Mouse (Mus musculus) neural tube, embryonic 12.5 days (tissue): ENCODE data around the gene Rhoj. TPM values are rescaled to one million over a fixed set of nuclear protein-coding genes. Genes with fewer than 3 reads are reported as not detected.

Experiments used
- ATAC-seq: fragments of 200-750 bp; cut with Nextera tagmentation; 2 replicates; pipeline ENCODE4 v1.8.0; 2017; ENCODE audit warnings: low read depth, mild to moderate bottlenecking, moderate TSS enrichment, moderate library complexity; ENCODE audit not compliant: low FRiP score
- H3K27ac ChIP-seq: fragments of 300-500 bp; sonication (generic); 2 replicates; pipeline ENCODE4 v1.5.1; 2016
- H3K27me3 ChIP-seq: fragments of 300-500 bp; sonication (generic); replicated peaks from 2 replicates; pipeline ENCODE4 v1.6.1; 2016; ENCODE audit warnings: mild to moderate bottlenecking
- H3K36me3 ChIP-seq: fragments of 300-500 bp; sonication (generic); 2 replicates; pipeline ENCODE4 v1.6.1; 2016; ENCODE audit warnings: mild to moderate bottlenecking
- H3K4me1 ChIP-seq: fragments of 300-500 bp; sonication (generic); 2 replicates; pipeline ENCODE4 v1.6.1; 2016
- H3K4me2 ChIP-seq: fragments of 300-500 bp; sonication (generic); replicated peaks from 2 replicates; pipeline ENCODE4 v1.6.1; 2016; ENCODE audit warnings: mild to moderate bottlenecking
- H3K4me3 ChIP-seq: fragments of 300-500 bp; sonication (generic); 2 replicates; pipeline ENCODE4 v1.5.1; 2016
- H3K9ac ChIP-seq: fragments of 300-500 bp; sonication (generic); 2 replicates; pipeline ENCODE4 v1.6.1; 2016; ENCODE audit warnings: mild to moderate bottlenecking
- H3K9me3 ChIP-seq: fragments of 300-500 bp; sonication (generic); 2 replicates; pipeline ENCODE4 v1.6.1; 2016; ENCODE audit warnings: mild to moderate bottlenecking
- WGBS: fragments of 180-500 bp; shearing (Covaris S2); methylation state at CpG from one replicate; pipeline ENCODE4 v1.1.7; 2016; 5-methylcytosine and 5-hydroxymethylcytosine counted together
- polyA plus RNA-seq: library from polyadenylated mRNA; unstranded; fragments of >200 nt; fragmentation: Nextera tagmentation; extraction: Ambion mirVana; gene quantifications from 2 replicates; pipeline ENCODE4 v1.2.1, GENCODE M21; 2016

The Rhoj gene
- polyA plus RNA-seq: 33.6 and 34.5 TPM in 2 replicates

- H3K27me3 ChIP-seq: no peaks in the 10 kb centered on the region
- peak within 1 kb of the TSS; percentile 47 for H3K4me3 ChIP-seq
- 1% methylated on average over 34 of the region's 34 CpGs for WGBS
- peaks cover 9% of the 10 kb centered on the region; the same call in 1 of the 2 replicates for H3K4me1 ChIP-seq
- H3K9ac ChIP-seq: peak within 1 kb of the TSS; percentile 63
- H3K27ac ChIP-seq: peak within 1 kb of the TSS; percentile 46; the same call in 1 of the 2 replicates
- H3K9me3 ChIP-seq: no peaks in the 10 kb centered on the region
- ATAC-seq: peak; percentile 88
- H3K4me2 ChIP-seq: peak within 1 kb of the TSS; percentile 89
- H3K36me3 ChIP-seq: no peaks in the 10 kb centered on the region
Observed at GRCm38 (mm10) chr12:75307961-75308951, at the start of gene Rhoj. Gene Rhoj, plus strand, starts transcription at chr12:75308322.

DNA sequence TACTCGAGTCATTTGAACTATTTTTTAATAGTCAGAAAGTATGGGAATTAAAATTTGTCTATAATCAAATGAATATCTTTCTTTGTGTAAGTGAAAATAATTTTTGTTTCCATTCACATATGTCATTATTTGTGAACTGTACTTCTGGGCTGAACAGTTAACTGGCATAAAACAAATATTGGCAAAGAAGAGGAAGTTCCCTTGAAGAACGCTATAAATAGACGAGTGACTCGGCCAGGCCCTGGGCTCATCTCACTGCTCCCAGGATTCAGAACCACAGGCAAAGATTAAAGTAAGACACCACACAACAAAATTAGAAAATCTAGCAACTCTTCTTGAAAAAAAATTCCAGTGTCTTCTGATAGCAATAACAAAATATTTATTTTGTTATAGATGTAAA, 36.4 kb upstream of the Rhoj start:
- WGBS: 81% methylated on average over 4 of the region's 4 CpGs
- ATAC-seq: no peak

DNA sequence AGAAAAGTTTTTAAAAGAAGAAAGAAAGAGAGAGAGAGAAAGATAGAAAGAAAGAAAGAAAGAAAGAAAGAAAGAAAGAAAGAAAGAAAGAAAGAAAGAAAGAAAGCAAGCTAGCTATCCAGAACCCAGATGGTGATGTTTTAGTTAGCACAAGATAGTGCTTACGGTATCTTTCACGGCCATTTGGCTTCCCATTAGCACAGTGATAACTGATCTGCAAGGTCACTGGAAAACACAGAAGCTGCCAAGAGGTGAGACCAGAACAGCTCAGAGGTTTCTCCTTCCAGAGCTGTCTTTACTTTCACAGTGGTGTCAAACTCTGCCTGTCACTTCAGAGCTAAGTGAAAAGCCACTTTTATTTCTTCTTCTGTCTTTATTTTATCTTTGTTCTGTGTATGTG, 32.4 kb upstream of the Rhoj start:
- H3K27ac ChIP-seq: no peak overlapping the region
- no peaks in the 10 kb centered on the region for H3K27me3 ChIP-seq
- no peaks in the 10 kb centered on the region for H3K36me3 ChIP-seq
- H3K9ac ChIP-seq: no peak overlapping the region
- no peak for ATAC-seq
- H3K4me3 ChIP-seq: no peak overlapping the region
- 85% methylated on average over 2 of the region's 2 CpGs for WGBS
- H3K4me2 ChIP-seq: no peak overlapping the region
- no peaks in the 10 kb centered on the region for H3K9me3 ChIP-seq
- H3K4me1 ChIP-seq: no peaks in the 10 kb centered on the region

More for the DNA sequence above, 36.4 kb upstream of the Rhoj start:
- Histone ChIP-seq H3K27me3 (no peaks in the 10 kb centered on the region), H3K9me3 (no peaks in the 10 kb centered on the region), H3K27ac (no peak overlapping the region), H3K4me1 (no peaks in the 10 kb centered on the region), H3K36me3 (no peaks in the 10 kb centered on the region), H3K4me3 (no peak overlapping the region), H3K4me2 (no peak overlapping the region), H3K9ac (no peak overlapping the region)

- Histone ChIP-seq H3K36me3 (no peaks in the 10 kb centered on the region), H3K9me3 (no peaks in the 10 kb centered on the region), H3K4me2 (no peak overlapping the region), H3K4me1 (no peaks in the 10 kb centered on the region), H3K9ac (no peak overlapping the region), H3K27me3 (no peaks in the 10 kb centered on the region), H3K4me3 (no peak overlapping the region), H3K27ac (no peak overlapping the region)
- no peak for ATAC-seq
- 94% methylated on average over 2 of the region's 2 CpGs for WGBS
Observed at GRCm38 (mm10) chr12:75277425-75277824, 30.7 kb upstream of the Rhoj start.

DNA sequence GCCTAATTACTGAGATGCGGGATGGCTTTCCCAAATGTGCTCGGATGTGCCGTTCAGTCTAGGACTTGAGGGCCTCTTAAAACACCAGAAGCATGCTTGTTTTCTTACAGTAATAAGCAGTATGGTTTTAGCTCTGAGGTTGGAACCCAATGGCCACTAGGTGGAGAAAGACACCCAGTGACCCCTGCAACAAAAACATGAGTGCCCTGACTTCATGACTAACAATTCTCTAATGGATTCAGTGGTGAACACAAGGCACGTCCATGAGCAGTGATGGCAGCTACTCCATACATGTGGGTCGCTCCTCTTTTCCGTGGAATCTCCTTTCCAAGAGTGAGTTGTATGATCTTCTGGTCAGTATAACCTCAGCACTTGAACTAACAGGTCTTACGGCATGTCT, 27.6 kb upstream of the Rhoj start:
- H3K9ac ChIP-seq: no peak overlapping the region
- no peak overlapping the region for H3K4me3 ChIP-seq
- H3K4me2 ChIP-seq: no peak overlapping the region
- ATAC-seq: no peak
- no peaks in the 10 kb centered on the region for H3K36me3 ChIP-seq
- H3K9me3 ChIP-seq: no peaks in the 10 kb centered on the region
- WGBS: 74% methylated on average over 7 of the region's 7 CpGs
- no peaks in the 10 kb centered on the region for H3K27me3 ChIP-seq
- H3K4me1 ChIP-seq: no peaks in the 10 kb centered on the region
- no peak overlapping the region for H3K27ac ChIP-seq

GRCm38 (mm10) chr12:75283226-75283625, 24.9 kb upstream of the Rhoj start:
- 65% methylated on average over 2 of the region's 2 CpGs for whole genome bisulfite sequencing
- no peaks in the 10 kb centered on the region for H3K4me1 ChIP-seq
- H3K4me2 ChIP-seq: no peak overlapping the region
- ATAC-seq: no peak
- H3K27ac ChIP-seq: no peak overlapping the region
- H3K36me3 ChIP-seq: no peaks in the 10 kb centered on the region
- H3K9me3 ChIP-seq: no peaks in the 10 kb centered on the region
- no peaks in the 10 kb centered on the region for H3K27me3 ChIP-seq
- H3K9ac ChIP-seq: no peak overlapping the region
- no peak overlapping the region for H3K4me3 ChIP-seq

GRCm38 (mm10) chr12:75286166-75286565, 22.0 kb upstream of the Rhoj start:
- H3K36me3 ChIP-seq: no peaks in the 10 kb centered on the region
- H3K4me2 ChIP-seq: no peak overlapping the region
- no peak overlapping the region for H3K27ac ChIP-seq
- no peaks in the 10 kb centered on the region for H3K9me3 ChIP-seq
- ATAC-seq: no peak
- no peak overlapping the region for H3K4me3 ChIP-seq
- WGBS: 73% methylated on average over 3 of the region's 3 CpGs
- no peaks in the 10 kb centered on the region for H3K4me1 ChIP-seq
- H3K27me3 ChIP-seq: no peaks in the 10 kb centered on the region
- H3K9ac ChIP-seq: no peak overlapping the region

DNA sequence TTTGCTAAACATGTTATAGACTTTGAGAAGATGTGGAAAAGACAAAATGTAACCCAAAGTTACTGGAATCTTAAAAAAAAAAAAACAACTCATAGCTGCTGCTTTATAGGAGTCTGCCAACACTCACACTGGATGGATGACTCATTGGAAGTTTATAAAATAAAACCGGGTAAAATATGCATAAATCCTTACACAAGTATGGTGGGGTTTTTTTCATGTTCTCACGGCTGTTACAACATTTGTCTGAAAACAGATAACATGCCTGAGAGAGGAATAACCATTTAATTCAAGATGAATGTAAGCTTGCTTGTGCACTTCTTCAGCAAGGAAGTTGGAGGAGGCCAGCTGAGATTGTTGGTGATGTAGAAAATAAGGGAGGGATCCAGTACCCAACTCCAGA, 17.6 kb upstream of the Rhoj start:
- Histone ChIP-seq H3K4me3 (no peak overlapping the region), H3K36me3 (no peaks in the 10 kb centered on the region), H3K4me1 (no peaks in the 10 kb centered on the region), H3K9me3 (no peaks in the 10 kb centered on the region), H3K27ac (no peak overlapping the region), H3K4me2 (no peak overlapping the region), H3K9ac (no peak overlapping the region), H3K27me3 (no peaks in the 10 kb centered on the region)
- ATAC-seq: no peak
- WGBS: 88% methylated on average over 2 of the region's 2 CpGs

DNA sequence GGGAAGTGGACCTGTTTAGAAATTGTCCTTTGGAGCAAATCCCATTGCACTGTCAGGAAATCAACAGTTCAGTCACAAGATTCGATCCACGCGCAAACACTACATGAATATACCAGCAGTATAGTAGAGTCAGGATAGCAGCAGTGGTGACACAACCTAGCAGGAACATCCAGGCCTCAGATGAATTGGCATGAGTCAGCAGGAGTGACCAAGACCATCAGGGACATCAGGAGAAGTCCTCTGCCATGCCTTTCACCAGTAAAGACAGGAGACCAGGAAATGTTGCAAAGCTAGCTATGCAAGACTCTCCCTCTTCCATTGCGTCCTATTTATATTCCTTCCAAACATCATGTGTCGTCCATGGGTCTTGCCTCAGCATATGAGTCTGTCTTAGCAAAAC, 16.6 kb upstream of the Rhoj start:
- no peak for ATAC-seq
- WGBS: 94% methylated on average over 5 of the region's 5 CpGs

DNA sequence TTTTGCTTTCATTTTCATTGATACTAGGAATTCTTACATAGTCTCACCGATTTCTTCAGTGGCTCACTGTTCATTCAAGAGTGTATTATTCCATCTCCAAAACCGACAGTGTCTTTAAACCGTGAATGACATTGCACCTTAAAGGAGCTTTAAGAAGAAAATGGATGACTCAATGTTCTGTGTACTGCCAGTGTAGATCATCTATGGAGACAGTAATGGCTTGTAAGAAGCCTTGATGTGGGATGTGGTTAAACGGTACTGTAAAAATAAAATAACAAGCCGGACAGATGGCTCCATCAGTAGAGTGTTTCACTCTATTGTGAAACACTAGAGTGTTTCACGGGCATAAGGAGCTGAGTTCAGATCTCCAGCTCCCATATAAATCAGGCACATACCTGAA, 15.2 kb upstream of the Rhoj start:
- no peak for ATAC-seq
- 86% methylated on average over 6 of the region's 6 CpGs for WGBS

More for the DNA sequence above, 16.6 kb upstream of the Rhoj start:
- Histone ChIP-seq H3K4me2 (no peak overlapping the region), H3K27me3 (no peaks in the 10 kb centered on the region), H3K27ac (no peak overlapping the region), H3K9ac (no peak overlapping the region), H3K9me3 (no peaks in the 10 kb centered on the region), H3K36me3 (no peaks in the 10 kb centered on the region), H3K4me1 (no peaks in the 10 kb centered on the region), H3K4me3 (no peak overlapping the region)

GRCm38 (mm10) chr12:75299865-75300264, 8.3 kb upstream of the Rhoj start:
- 77% methylated on average over 1 of the region's 1 CpGs for WGBS
- H3K4me2 ChIP-seq: no peak overlapping the region
- no peaks in the 10 kb centered on the region for H3K27me3 ChIP-seq
- H3K4me1 ChIP-seq: no peaks in the 10 kb centered on the region
- H3K27ac ChIP-seq: no peak overlapping the region
- no peaks in the 10 kb centered on the region for H3K9me3 ChIP-seq
- no peaks in the 10 kb centered on the region for H3K36me3 ChIP-seq
- H3K9ac ChIP-seq: no peak overlapping the region
- no peak for ATAC-seq
- H3K4me3 ChIP-seq: no peak overlapping the region

More for the DNA sequence above, 15.2 kb upstream of the Rhoj start:
- Histone ChIP-seq H3K9ac (no peak overlapping the region), H3K27ac (no peak overlapping the region), H3K27me3 (no peaks in the 10 kb centered on the region), H3K9me3 (no peaks in the 10 kb centered on the region), H3K4me2 (no peak overlapping the region), H3K4me1 (no peaks in the 10 kb centered on the region), H3K4me3 (no peak overlapping the region), H3K36me3 (no peaks in the 10 kb centered on the region)

- Histone ChIP-seq H3K27me3 (no peaks in the 10 kb centered on the region), H3K36me3 (no peaks in the 10 kb centered on the region), H3K27ac (no peak overlapping the region), H3K4me1 (peaks cover 9% of the 10 kb centered on the region; the same call in 1 of the 2 replicates), H3K4me2 (no peak overlapping the region), H3K9me3 (no peaks in the 10 kb centered on the region), H3K9ac (no peak overlapping the region), H3K4me3 (no peak overlapping the region)
- WGBS: 91% methylated on average over 6 of the region's 6 CpGs
- no peak for ATAC-seq
Observed at GRCm38 (mm10) chr12:75304132-75304531, 4.0 kb upstream of the Rhoj start.
